ENCODE assay signal across 9 mouse cellular contexts in genomic region chr16:85435427-85435826, GRCm38 (mm10).
DNase-seq lines count a peak whose midpoint lies in the region; ATAC-seq and TF ChIP-seq lines count a peak whose summit lies in the region.
"Had no signal": no experiment of that assay in that cellular context is flagged by ENCODE, and none has a peak within 500 bp of the region (broad histone marks: within the 10 kb centered on the region; RNA-seq: fewer than 3 reads in every experiment).

No protein-coding gene starts in this region.

- ATAC-seq in hindbrain, postnatal 0 days: no peak
- no peak for ATAC-seq in hindbrain, embryonic 12.5 days (ENCODE audit: low FRiP score)
- ATAC-seq in neural tube, embryonic 15.5 days (ENCODE audit: low FRiP score): no peak

- H3K9me3 ChIP-seq in hindbrain, postnatal 0 days (ENCODE audit: low read length): no peaks in the 10 kb centered on the region
- no peaks in the 10 kb centered on the region; the same call in 1 of the 2 replicates for H3K9me3 ChIP-seq in hindbrain, embryonic 12.5 days (replicated peaks)
- 0 out of 2 replicates have a peak, but pooled peaks cover 4% of the 10 kb centered on the region for H3K9me3 ChIP-seq in E14TG2a.4 (ENCODE audit: low read length)
- H3K9me3 ChIP-seq in neural tube, embryonic 15.5 days (replicated peaks): no peaks in the 10 kb centered on the region
- H3K9me3 ChIP-seq: limb, embryonic 15.5 days had no signal

- no peak overlapping the region for H3K9ac ChIP-seq in hindbrain, postnatal 0 days (replicated peaks; ENCODE audit: low read length)
- H3K9ac ChIP-seq in hindbrain, embryonic 12.5 days: no peak overlapping the region
- H3K9ac ChIP-seq in neural tube, embryonic 15.5 days (replicated peaks): no peak overlapping the region
- H3K9ac ChIP-seq: limb, embryonic 15.5 days had no signal

- no peak for TF ChIP-seq POLR2A in small intestine, adult 2 months (IDR thresholded peaks at IDR 0.05; ENCODE audit: low read depth, low read length)

- no peaks in the 10 kb centered on the region for H3K36me3 ChIP-seq in hindbrain, postnatal 0 days (ENCODE audit: insufficient read depth, low read length)
- H3K36me3 ChIP-seq in hindbrain, embryonic 12.5 days: no peaks in the 10 kb centered on the region
- H3K36me3 ChIP-seq in E14TG2a.4 (ENCODE audit: insufficient read depth, low read length): no peaks in the 10 kb centered on the region
- no peaks in the 10 kb centered on the region for H3K36me3 ChIP-seq in small intestine, adult 2 months (ENCODE audit: control insufficient read depth, insufficient read depth, low read length)
- no peaks in the 10 kb centered on the region for H3K36me3 ChIP-seq in neural tube, embryonic 15.5 days
- H3K36me3 ChIP-seq: limb, embryonic 15.5 days had no signal

- H3K27me3 ChIP-seq in hindbrain, postnatal 0 days (ENCODE audit: insufficient read depth, low read length): no peaks in the 10 kb centered on the region
- no peaks in the 10 kb centered on the region for H3K27me3 ChIP-seq in hindbrain, embryonic 12.5 days
- H3K27me3 ChIP-seq in E14TG2a.4 (ENCODE audit: insufficient read depth, low read length): no peaks in the 10 kb centered on the region
- no peaks in the 10 kb centered on the region; the same call in 1 of the 2 replicates for H3K27me3 ChIP-seq in small intestine, adult 2 months (ENCODE audit: control insufficient read depth, insufficient read depth, low read length)
- no peaks in the 10 kb centered on the region for H3K27me3 ChIP-seq in neural tube, embryonic 15.5 days (replicated peaks)
- H3K27me3 ChIP-seq: limb, embryonic 15.5 days had no signal

- H3K27ac ChIP-seq in hindbrain, postnatal 0 days: no peak overlapping the region
- H3K27ac ChIP-seq in hindbrain, embryonic 12.5 days: no peak overlapping the region
- H3K27ac ChIP-seq in small intestine, adult 2 months (ENCODE audit: insufficient read depth, low read depth, low read length): no peak overlapping the region
- no peak overlapping the region for H3K27ac ChIP-seq in neural tube, embryonic 15.5 days (replicated peaks)
- H3K27ac ChIP-seq: limb, embryonic 15.5 days had no signal

- H3K4me1 ChIP-seq in hindbrain, postnatal 0 days (ENCODE audit: insufficient read depth, low read length): no peaks in the 10 kb centered on the region
- no peaks in the 10 kb centered on the region for H3K4me1 ChIP-seq in hindbrain, embryonic 12.5 days
- H3K4me1 ChIP-seq in E14TG2a.4 (replicated peaks; ENCODE audit: low read depth, low read length): no peaks in the 10 kb centered on the region
- H3K4me1 ChIP-seq in small intestine, adult 2 months (ENCODE audit: control insufficient read depth, insufficient read depth, insufficient read length, low read length): no peaks in the 10 kb centered on the region
- no peaks in the 10 kb centered on the region for H3K4me1 ChIP-seq in neural tube, embryonic 15.5 days
- H3K4me1 ChIP-seq: limb, embryonic 15.5 days had no signal

- H3K4me2 ChIP-seq in hindbrain, postnatal 0 days (ENCODE audit: low read depth, low read length): no peak overlapping the region
- H3K4me2 ChIP-seq in hindbrain, embryonic 12.5 days (replicated peaks): no peak overlapping the region
- H3K4me2 ChIP-seq in neural tube, embryonic 15.5 days: no peak overlapping the region
- H3K4me2 ChIP-seq: limb, embryonic 15.5 days had no signal

- WGBS in hindbrain, postnatal 0 days: 61% methylated on average over 2 of the region's 2 CpGs
- 69% methylated on average over 2 of the region's 2 CpGs for WGBS in hindbrain, embryonic 12.5 days
- WGBS in small intestine, adult 2 months: 66% methylated on average over 2 of the region's 2 CpGs
- WGBS in neural tube, embryonic 15.5 days: 63% methylated on average over 2 of the region's 2 CpGs

- no peak overlapping the region for H3K4me3 ChIP-seq in hindbrain, postnatal 0 days (ENCODE audit: low read length)
- no peak overlapping the region for H3K4me3 ChIP-seq in hindbrain, embryonic 12.5 days
- H3K4me3 ChIP-seq in E14TG2a.4 (replicated peaks; ENCODE audit: low read length): no peak overlapping the region
- no peak overlapping the region for H3K4me3 ChIP-seq in small intestine, adult 2 months (ENCODE audit: low read depth, low read length)
- no peak overlapping the region for H3K4me3 ChIP-seq in neural tube, embryonic 15.5 days (replicated peaks)
- H3K4me3 ChIP-seq: limb, embryonic 15.5 days had no signal

- TF ChIP-seq CTCF in hindbrain, postnatal 0 days (IDR thresholded peaks at IDR 0.05; ENCODE audit: low read depth): peak; percentile 11; the same call in 1 of the 2 replicates
- peak; percentile 65 for TF ChIP-seq CTCF in E14TG2a.4 (conservative IDR thresholded peaks at IDR 0.05; ENCODE audit: low read length)
- peak; percentile 34; the same call in 1 of the 2 replicates for TF ChIP-seq CTCF in small intestine, adult 2 months (IDR thresholded peaks at IDR 0.05; ENCODE audit: extremely low read depth, insufficient read length, insufficient replicate concordance, low read depth, low read length)

- no peak for DNase-seq in hindbrain, postnatal 0 days (ENCODE audit: low spot score)
- DNase-seq in adrenal gland, postnatal 10 days: peak; percentile 74
- peak; percentile 54 for DNase-seq in kidney, adult 9 months
- no peak for DNase-seq in MN1 (ENCODE audit: low spot score)

Comparison
In these comparisons a context has a peak if more than half of its experiments do, and no peak if none do; other contexts are left out.
1. DNase-seq: peak in adrenal gland, postnatal 10 days (single experiment) and kidney, adult 9 months (single experiment); none in hindbrain, postnatal 0 days (single experiment) and MN1 (single experiment).
2. CTCF ChIP-seq: peak in every context shown above with its lines; median percentile 65 in E14TG2a.4; 34 in small intestine, adult 2 months; 11 in hindbrain, postnatal 0 days.